Mouse (Mus musculus): ENCODE data around the gene Trim45. TPM values are rescaled to one million over a fixed set of nuclear protein-coding genes. Genes with fewer than 3 reads are reported as not detected.
A peak's percentile ranks its signal among the peaks of the same experiment; 100 is the strongest.

Gene Trim45
- total and polyA plus RNA-seq, 3 experiments, result 2.1 to 4.4 (median 2.7) TPM

DNA sequence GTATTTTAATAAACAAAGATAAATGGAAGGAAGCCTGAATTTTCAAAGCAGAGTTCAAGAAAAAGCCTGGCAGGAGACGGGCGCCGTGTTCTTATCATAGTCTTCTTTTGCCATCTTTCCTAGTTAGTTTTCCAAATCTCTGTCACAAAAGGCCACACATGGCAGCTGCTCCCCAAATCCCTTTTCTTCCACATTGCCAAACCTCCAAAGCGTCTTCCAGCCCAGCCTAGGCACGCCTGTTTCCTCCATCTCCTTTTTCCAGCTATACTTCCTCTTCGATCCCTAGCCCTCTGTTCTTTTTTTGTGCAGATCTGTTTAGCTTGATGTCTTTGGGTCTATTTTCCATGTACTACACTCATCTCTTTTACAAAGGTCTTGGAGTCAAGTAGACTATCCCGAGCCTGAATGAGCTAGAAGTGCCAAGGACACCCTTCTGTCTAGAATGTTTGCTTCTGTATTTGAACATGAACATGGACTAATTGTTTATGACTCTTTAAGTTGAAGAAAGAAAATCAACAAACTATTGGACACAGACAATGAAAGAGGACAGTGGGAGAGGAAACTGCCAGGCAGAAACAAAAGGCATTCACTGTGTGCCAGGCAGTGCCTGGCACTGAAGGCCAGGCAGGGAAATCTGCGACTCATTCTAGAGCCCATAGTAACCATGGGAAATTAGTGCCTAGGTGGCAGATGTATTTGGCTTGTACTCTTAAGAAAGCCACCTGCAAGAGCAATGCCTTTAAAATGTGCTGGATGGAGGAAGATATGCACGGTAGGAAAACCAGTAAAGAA is 40.0 kb upstream of the Trim45 start:
- no peaks in the 10 kb centered on the region for H3K27me3 ChIP-seq (replicated peaks)
- peaks cover 6% of the 10 kb centered on the region for H3K9me3 ChIP-seq (replicated peaks; ENCODE audit: low read length)
- in situ Hi-C loops (cut with MboI; ENCODE audit: low pct_ligation_motif_present, low pct_unique_long_range_greater_than_20kb, low sequenced_read_pairs), result no loop called here
- no peaks in the 10 kb centered on the region for H3K79me2 ChIP-seq (replicated peaks; ENCODE audit: control insufficient read depth, extremely low read depth, insufficient read depth, poor library complexity, severe bottlenecking)
- H3K36me3 ChIP-seq (replicated peaks in 1 of 2; ENCODE audit: control insufficient read depth in 1 of 2, insufficient read depth in 1 of 2, low read length in 1 of 2), result no peaks in the 10 kb centered on the region
- no peak for TF ChIP-seq ELF1 (IDR thresholded peaks at IDR 0.05; ENCODE audit: low read depth, low read length)
- TF ChIP-seq NRF1 (IDR thresholded peaks at IDR 0.05; ENCODE audit: low read depth, low read length), result no peak
- no peak for TF ChIP-seq MEF2A (IDR thresholded peaks at IDR 0.05; ENCODE audit: borderline replicate concordance, low read depth, low read length)
- TF ChIP-seq CHD2 (IDR thresholded peaks at IDR 0.05; ENCODE audit: low read length), result no peak
- TF ChIP-seq NELFE (IDR thresholded peaks at IDR 0.05; ENCODE audit: low read depth, low read length), result no peak
- no peak for TF ChIP-seq CTCF (conservative IDR thresholded peaks at IDR 0.05 in 1 of 2, IDR thresholded peaks at IDR 0.05 in 1 of 2; ENCODE audit: low read depth in 2 of 2, low read length in 2 of 2)
- TF ChIP-seq GABPA (IDR thresholded peaks at IDR 0.05; ENCODE audit: insufficient replicate concordance, low read depth, low read length), result no peak
- no peak for TF ChIP-seq POLR2AphosphoS2 (IDR thresholded peaks at IDR 0.05; ENCODE audit: low read depth, low read length)
- TF ChIP-seq ZNF384 (IDR thresholded peaks at IDR 0.05; ENCODE audit: low read depth, low read length), result no peak
- no peak for TF ChIP-seq MXI1 (IDR thresholded peaks at IDR 0.05; ENCODE audit: low read depth, low read length)
- TF ChIP-seq EP300 (IDR thresholded peaks at IDR 0.05; ENCODE audit: low read length), result no peak
- TF ChIP-seq SIN3A (IDR thresholded peaks at IDR 0.05; ENCODE audit: low read length), result no peak
- TF ChIP-seq KAT2A (IDR thresholded peaks at IDR 0.05; ENCODE audit: insufficient replicate concordance, low read length), result no peak
- no peak for TF ChIP-seq TCF12 (IDR thresholded peaks at IDR 0.05; ENCODE audit: low read depth, low read length)
- no peak for TF ChIP-seq POLR2A (IDR thresholded peaks at IDR 0.05; ENCODE audit: low read depth, low read length)
- no peak for TF ChIP-seq MAX (IDR thresholded peaks at IDR 0.05; ENCODE audit: low read length)
- no peak for TF ChIP-seq MAZ (IDR thresholded peaks at IDR 0.05; ENCODE audit: low read depth, low read length)
- H3K4me2 ChIP-seq (ENCODE audit: insufficient read depth, low read depth, poor library complexity, severe bottlenecking), result no peak overlapping the region
- no peak for DNase-seq (ENCODE audit: extremely low read depth)
- peaks cover 0 to 4% of the 10 kb centered on the region in 2 experiments; a peak in 1 of 4 replicates for H3K4me1 ChIP-seq (ENCODE audit: control insufficient read depth in 1 of 2, insufficient read depth in 2 of 2)
- H3K27ac ChIP-seq (ENCODE audit: insufficient read depth, low read depth), result no peak overlapping the region
- dilution Hi-C loops (cut with MboI; ENCODE audit: extremely low pct_ligation_motif_present, extremely low pct_unique_long_range_greater_than_20kb, low sequenced_read_pairs), result no loop called here
- no peak overlapping the region for H3K4me3 ChIP-seq (replicated peaks in 1 of 3; ENCODE audit: low read depth in 2 of 3, low read length in 2 of 3, poor library complexity in 1 of 3)
- no peak overlapping the region for H3K9ac ChIP-seq (ENCODE audit: insufficient read depth, low read depth)

DNA sequence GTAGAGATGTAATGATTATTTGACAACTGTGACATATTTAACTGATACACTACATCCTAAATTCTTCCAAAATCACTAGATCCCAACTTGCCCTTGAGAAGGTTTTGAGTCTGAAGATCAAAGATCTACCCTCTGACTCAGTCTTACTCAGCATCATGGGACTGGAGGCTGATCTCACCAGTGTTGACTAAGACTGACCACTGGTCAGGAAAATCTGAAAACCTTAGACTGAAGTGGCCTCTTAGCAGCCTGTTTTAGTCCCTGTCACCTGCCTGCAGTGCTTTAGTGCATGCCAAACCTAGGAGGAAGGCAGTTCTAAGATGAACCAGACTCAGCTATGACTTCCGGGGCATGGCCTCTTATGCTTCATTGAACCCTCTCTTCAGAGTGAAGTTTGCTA is 32.8 kb upstream of the Trim45 start:
- peaks cover 7% of the 10 kb centered on the region for H3K9me3 ChIP-seq (replicated peaks; ENCODE audit: low read length)
- H3K9ac ChIP-seq (ENCODE audit: insufficient read depth, low read depth), result no peak overlapping the region
- H3K4me3 ChIP-seq (replicated peaks in 1 of 3; ENCODE audit: low read depth in 2 of 3, low read length in 2 of 3, poor library complexity in 1 of 3), result no peak overlapping the region
- H3K36me3 ChIP-seq (replicated peaks in 1 of 2; ENCODE audit: control insufficient read depth in 1 of 2, insufficient read depth in 1 of 2, low read length in 1 of 2), result no peaks in the 10 kb centered on the region
- no peaks in the 10 kb centered on the region for H3K27me3 ChIP-seq (replicated peaks)
- H3K4me1 ChIP-seq (ENCODE audit: control insufficient read depth in 1 of 2, insufficient read depth in 2 of 2), result peaks cover 10 to 25% of the 10 kb centered on the region in 2 experiments
- in situ Hi-C loops (cut with MboI; ENCODE audit: low pct_ligation_motif_present, low pct_unique_long_range_greater_than_20kb, low sequenced_read_pairs) (no loop called here), dilution Hi-C loops (cut with MboI; ENCODE audit: extremely low pct_ligation_motif_present, extremely low pct_unique_long_range_greater_than_20kb, low sequenced_read_pairs) (no loop called here)
- no peaks in the 10 kb centered on the region for H3K79me2 ChIP-seq (replicated peaks; ENCODE audit: control insufficient read depth, extremely low read depth, insufficient read depth, poor library complexity, severe bottlenecking)
- TF ChIP-seq MEF2A (IDR thresholded peaks at IDR 0.05; ENCODE audit: borderline replicate concordance, low read depth, low read length) (peak; percentile 54; the same call in 1 of the 2 replicates), PAX5 (IDR thresholded peaks at IDR 0.05; ENCODE audit: low read length) (no peak), MYC (IDR thresholded peaks at IDR 0.05; ENCODE audit: low read depth, low read length) (no peak), ELF1 (IDR thresholded peaks at IDR 0.05; ENCODE audit: low read depth, low read length) (peak; percentile 28; the same call in 1 of the 2 replicates), JUN (IDR thresholded peaks at IDR 0.05; ENCODE audit: insufficient read depth, low read depth, low read length) (no peak), ETS1 (conservative IDR thresholded peaks at IDR 0.05; ENCODE audit: low read depth, low read length) (peak; percentile 86), RCOR1 (conservative IDR thresholded peaks at IDR 0.05; ENCODE audit: low read depth, low read length) (no peak), UBTF (IDR thresholded peaks at IDR 0.05; ENCODE audit: low read depth, low read length) (no peak), ZKSCAN1 (IDR thresholded peaks at IDR 0.05; ENCODE audit: borderline replicate concordance, low read depth, low read length) (no peak), SIN3A (IDR thresholded peaks at IDR 0.05; ENCODE audit: low read length) (no peak), CHD1 (IDR thresholded peaks at IDR 0.05; ENCODE audit: low read depth, low read length) (no peak), ZMIZ1 (IDR thresholded peaks at IDR 0.05; ENCODE audit: low read depth, low read length) (no peak), NELFE (IDR thresholded peaks at IDR 0.05; ENCODE audit: low read depth, low read length) (no peak), TBP (conservative IDR thresholded peaks at IDR 0.05; ENCODE audit: low read depth, low read length) (no peak), EP300 (IDR thresholded peaks at IDR 0.05; ENCODE audit: low read length) (no peak), BHLHE40 (IDR thresholded peaks at IDR 0.05; ENCODE audit: low read depth, low read length) (peak; percentile 82), IRF4 (IDR thresholded peaks at IDR 0.05; ENCODE audit: low read depth, low read length) (peak; percentile 61; the same call in 1 of the 2 replicates), ZC3H11A (IDR thresholded peaks at IDR 0.05; ENCODE audit: low read depth, low read length) (no peak), USF2 (conservative IDR thresholded peaks at IDR 0.05; ENCODE audit: low read depth, low read length) (no peak), MXI1 (IDR thresholded peaks at IDR 0.05; ENCODE audit: low read depth, low read length) (no peak), MAZ (IDR thresholded peaks at IDR 0.05; ENCODE audit: low read depth, low read length) (no peak), NRF1 (IDR thresholded peaks at IDR 0.05; ENCODE audit: low read depth, low read length) (no peak), POLR2AphosphoS2 (IDR thresholded peaks at IDR 0.05; ENCODE audit: low read depth, low read length) (no peak)
- peak overlapping the region; percentile 28; the same call in 1 of the 2 replicates for H3K27ac ChIP-seq (ENCODE audit: insufficient read depth, low read depth)
- H3K4me2 ChIP-seq (ENCODE audit: insufficient read depth, low read depth, poor library complexity, severe bottlenecking), result no peak overlapping the region
- DNase-seq (ENCODE audit: extremely low read depth), result no peak
